8 mouse cellular contexts compared by ENCODE assay signal in the genomic region with DNA sequence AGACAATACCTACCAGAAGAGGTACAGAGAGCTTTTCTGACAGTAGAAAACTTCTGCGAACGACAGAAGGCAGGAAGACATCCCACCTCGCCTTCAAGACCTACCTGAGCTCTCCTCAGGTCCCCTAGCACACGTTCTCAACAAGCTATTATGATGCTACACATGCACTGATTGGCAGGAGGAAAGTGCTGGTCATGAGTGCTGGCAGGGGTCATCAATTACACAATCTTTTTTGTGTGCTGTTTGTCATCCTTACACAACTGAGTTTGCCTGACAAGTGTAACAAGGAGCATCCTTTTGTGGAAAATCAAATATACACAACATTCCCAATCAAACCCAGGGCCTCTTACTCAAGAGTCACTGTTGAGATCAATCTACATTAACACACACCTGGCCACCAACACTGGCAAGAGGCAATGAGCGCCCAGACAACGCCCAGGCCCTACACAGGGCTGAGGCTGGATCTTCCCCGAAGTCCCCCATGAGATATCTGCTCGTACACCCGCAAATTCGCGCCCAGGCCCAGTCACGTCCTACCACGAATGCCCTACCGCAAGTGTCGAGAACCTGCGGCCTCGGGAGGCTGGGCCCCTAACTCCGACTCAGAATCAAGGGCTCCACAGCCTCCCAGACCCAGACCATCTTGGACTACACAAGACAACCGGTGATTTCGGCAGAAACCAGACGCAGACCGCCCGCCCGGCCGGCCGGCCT. TPM values are rescaled to one million over a fixed set of nuclear protein-coding genes. Genes with fewer than 3 reads are reported as not detected.
DNase-seq lines count a peak whose midpoint lies in the region; ATAC-seq and TF ChIP-seq lines count a peak whose summit lies in the region.

No protein-coding gene starts in this region.

- TF ChIP-seq POLR2A in ES-Bruce4 (IDR thresholded peaks at IDR 0.05; ENCODE audit: insufficient read depth, low read length), result no peak

- TF ChIP-seq CTCF in ES-Bruce4 (IDR thresholded peaks at IDR 0.05; ENCODE audit: low read depth, low read length), result no peak

- H3K27me3 ChIP-seq in ES-Bruce4 (ENCODE audit: control insufficient read depth, insufficient read depth, low read length, poor library complexity, severe bottlenecking), result no peaks in the 10 kb centered on the region
- H3K27me3 ChIP-seq in forebrain, embryonic 12.5 days, result no peaks in the 10 kb centered on the region
- H3K27me3 ChIP-seq in limb, embryonic 15.5 days, result no peaks in the 10 kb centered on the region
- no peaks in the 10 kb centered on the region for H3K27me3 ChIP-seq in neural tube, embryonic 15.5 days (replicated peaks)

- H3K4me1 ChIP-seq in ES-Bruce4 (ENCODE audit: control insufficient read depth, insufficient read depth, low read length), result peaks cover 6% of the 10 kb centered on the region
- H3K4me1 ChIP-seq in forebrain, embryonic 12.5 days, result peaks cover 34% of the 10 kb centered on the region
- H3K4me1 ChIP-seq in limb, embryonic 15.5 days, result peaks cover 43% of the 10 kb centered on the region
- peaks cover 45% of the 10 kb centered on the region for H3K4me1 ChIP-seq in neural tube, embryonic 15.5 days

- peak overlapping the region; percentile 97 for H3K9ac ChIP-seq in ES-Bruce4 (ENCODE audit: low read depth, poor library complexity, severe bottlenecking)
- H3K9ac ChIP-seq in forebrain, embryonic 12.5 days, result peak overlapping the region; percentile 97
- peak overlapping the region; percentile 93 for H3K9ac ChIP-seq in limb, embryonic 15.5 days
- H3K9ac ChIP-seq in neural tube, embryonic 15.5 days (replicated peaks), result peak overlapping the region; percentile 99

- peak overlapping the region; percentile 61 for H3K4me3 ChIP-seq in ES-Bruce4 (ENCODE audit: low read depth, low read length)
- H3K4me3 ChIP-seq in forebrain, embryonic 12.5 days (replicated peaks), result peak overlapping the region; percentile 92
- H3K4me3 ChIP-seq in limb, embryonic 15.5 days, result peak overlapping the region; percentile 81
- H3K4me3 ChIP-seq in neural tube, embryonic 15.5 days (replicated peaks), result peak overlapping the region; percentile 91

- H3K36me3 ChIP-seq in ES-Bruce4 (ENCODE audit: control insufficient read depth, insufficient read depth, low read length, poor library complexity, severe bottlenecking), result peaks cover 26% of the 10 kb centered on the region
- peaks cover 3% of the 10 kb centered on the region for H3K36me3 ChIP-seq in forebrain, embryonic 12.5 days (replicated peaks)
- peaks cover 9% of the 10 kb centered on the region; the same call in 1 of the 2 replicates for H3K36me3 ChIP-seq in limb, embryonic 15.5 days
- no peaks in the 10 kb centered on the region for H3K36me3 ChIP-seq in neural tube, embryonic 15.5 days

- peak; percentile 24; the same call in 1 of the 2 replicates for ATAC-seq in forebrain, embryonic 12.5 days (ENCODE audit: low FRiP score)
- 0 out of 2 replicates have a peak, but pooled peaks have one; percentile 2 for ATAC-seq in limb, embryonic 15.5 days (ENCODE audit: insufficient number of reproducible peaks, low FRiP score, low TSS enrichment, low read depth)
- peak; percentile 16 for ATAC-seq in neural tube, embryonic 15.5 days (ENCODE audit: low FRiP score)

- H3K4me2 ChIP-seq in forebrain, embryonic 12.5 days, result peak overlapping the region; percentile 87
- H3K4me2 ChIP-seq in limb, embryonic 15.5 days, result peak overlapping the region; percentile 89
- H3K4me2 ChIP-seq in neural tube, embryonic 15.5 days, result peak overlapping the region; percentile 95

- peak; percentile 31 for DNase-seq in heart, adult 8-10 months (ENCODE audit: low spot score)
- DNase-seq in heart, postnatal 4 days, result no peak
- DNase-seq in right cerebral cortex, adult 2 months (ENCODE audit: low spot score in 2 of 2), result no peak
- DNase-seq in cerebellum, adult 8-10 months, result no peak

- WGBS in forebrain, embryonic 12.5 days, result 6% methylated on average over 26 of the region's 26 CpGs
- WGBS in limb, embryonic 15.5 days, result 4% methylated on average over 26 of the region's 26 CpGs
- 5% methylated on average over 24 of the region's 26 CpGs for WGBS in neural tube, embryonic 15.5 days

- no peak for TF ChIP-seq EP300 in ES-Bruce4 (IDR thresholded peaks at IDR 0.05; ENCODE audit: insufficient read depth, low read depth, low read length)

- no peaks in the 10 kb centered on the region for H3K9me3 ChIP-seq in ES-Bruce4 (replicated peaks; ENCODE audit: control insufficient read depth, insufficient read depth, low read length, poor library complexity, severe bottlenecking)
- no peaks in the 10 kb centered on the region for H3K9me3 ChIP-seq in forebrain, embryonic 12.5 days
- H3K9me3 ChIP-seq in limb, embryonic 15.5 days, result no peaks in the 10 kb centered on the region
- no peaks in the 10 kb centered on the region for H3K9me3 ChIP-seq in neural tube, embryonic 15.5 days (replicated peaks)

- H3K27ac ChIP-seq in ES-Bruce4 (ENCODE audit: insufficient read depth, low read length), result peak overlapping the region; percentile 1
- H3K27ac ChIP-seq in forebrain, embryonic 12.5 days, result peak overlapping the region; percentile 95
- peak overlapping the region; percentile 96 for H3K27ac ChIP-seq in limb, embryonic 15.5 days
- peak overlapping the region; percentile 97 for H3K27ac ChIP-seq in neural tube, embryonic 15.5 days (replicated peaks)

RNA-seq across cellular contexts. Expression of a gene that starts 8.6 kb away (rescaled TPM):
- 10 to 100 TPM; 25.2 to 35.9 (median 31.1) TPM for total RNA-seq in heart, adult 8-10 months (2022)
- 10 to 100 TPM; 40.5 to 44.0 TPM for total RNA-seq in heart, postnatal 4 days (2021)
- 62.5 and 67.8 TPM in 2 replicates for polyA plus RNA-seq in ES-Bruce4 (2011; ENCODE audit: insufficient read depth, insufficient read length, low read depth, missing spikeins)
- polyA plus RNA-seq in forebrain, embryonic 12.5 days (2016; fragmentation: Nextera tagmentation; extraction: Ambion mirVana), result 42.2 and 42.7 TPM in 2 replicates
- 25.5 and 28.2 TPM in 2 replicates for polyA plus RNA-seq in limb, embryonic 15.5 days (2015; fragmentation: Nextera tagmentation; extraction: Ambion mirVana)
- polyA plus RNA-seq in neural tube, embryonic 15.5 days (2015; fragmentation: Nextera tagmentation; extraction: Ambion mirVana), result 21.4 and 23.1 TPM in 2 replicates

RNA-seq across cellular contexts. Expression of a gene that starts 8.7 kb away (rescaled TPM):
- total RNA-seq in heart, adult 8-10 months (2022), result 10 to 100 TPM; 57.6 to 66.1 (median 59.5) TPM
- total RNA-seq in heart, postnatal 4 days (2021), result 10 to 100 TPM; 68.5 to 69.9 TPM
- polyA plus RNA-seq in ES-Bruce4 (2011; ENCODE audit: insufficient read depth, insufficient read length, low read depth, missing spikeins), result 78.5 and 81.4 TPM in 2 replicates
- 52.0 and 54.7 TPM in 2 replicates for polyA plus RNA-seq in forebrain, embryonic 12.5 days (2016; fragmentation: Nextera tagmentation; extraction: Ambion mirVana)
- 73.7 and 76.1 TPM in 2 replicates for polyA plus RNA-seq in limb, embryonic 15.5 days (2015; fragmentation: Nextera tagmentation; extraction: Ambion mirVana)
- polyA plus RNA-seq in neural tube, embryonic 15.5 days (2015; fragmentation: Nextera tagmentation; extraction: Ambion mirVana), result 54.9 and 57.5 TPM in 2 replicates

RNA-seq across cellular contexts. Expression of a gene that starts 23.9 kb away (rescaled TPM):
- total RNA-seq in heart, adult 8-10 months (2022), result under 1 TPM; 0.30 to 0.75 (median 0.40) TPM
- total RNA-seq in heart, postnatal 4 days (2021), result under 1 TPM; 0.69 to 0.88 TPM
- polyA plus RNA-seq in ES-Bruce4 (2011; ENCODE audit: insufficient read depth, insufficient read length, low read depth, missing spikeins), result 20.2 and 22.6 TPM in 2 replicates
- polyA plus RNA-seq in forebrain, embryonic 12.5 days (2016; fragmentation: Nextera tagmentation; extraction: Ambion mirVana), result 0.37 and 0.55 TPM in 2 replicates
- 1.7 and 2.5 TPM in 2 replicates for polyA plus RNA-seq in limb, embryonic 15.5 days (2015; fragmentation: Nextera tagmentation; extraction: Ambion mirVana)
- 0.31 and 1.4 TPM in 2 replicates for polyA plus RNA-seq in neural tube, embryonic 15.5 days (2015; fragmentation: Nextera tagmentation; extraction: Ambion mirVana)

RNA-seq across cellular contexts. Expression of a gene that starts 58.7 kb away (rescaled TPM):
- not detected for total RNA-seq in heart, adult 8-10 months (2022)
- total RNA-seq in heart, postnatal 4 days (2021), result under 1 TPM; 0.20 to 0.26 TPM
- 34.4 and 37.5 TPM in 2 replicates for polyA plus RNA-seq in ES-Bruce4 (2011; ENCODE audit: insufficient read depth, insufficient read length, low read depth, missing spikeins)
- 0.15 and 0.26 TPM in 2 replicates for polyA plus RNA-seq in forebrain, embryonic 12.5 days (2016; fragmentation: Nextera tagmentation; extraction: Ambion mirVana)
- 0.22 and 0.45 TPM in 2 replicates for polyA plus RNA-seq in limb, embryonic 15.5 days (2015; fragmentation: Nextera tagmentation; extraction: Ambion mirVana)
- 0.37 and 0.77 TPM in 2 replicates for polyA plus RNA-seq in neural tube, embryonic 15.5 days (2015; fragmentation: Nextera tagmentation; extraction: Ambion mirVana)

Comparison
In these comparisons a context has a peak if more than half of its experiments do, and no peak if none do; other contexts are left out.
1. H3K27ac ChIP-seq: peak in every context shown above with its lines; median percentile 97 in neural tube, embryonic 15.5 days; 96 in limb, embryonic 15.5 days; 95 in forebrain, embryonic 12.5 days; 1 in ES-Bruce4.